Mouse (Mus musculus) mouse embryonic stem cell (cell line): ENCODE results near the gene Gpr31b.
"Not testable (repeated sequence)": the region's sequence is repeated elsewhere in the genome, so short reads cannot be mapped to it uniquely, and the experiment has no call there.

Experiments
- in situ Hi-C, 2 experiments: fragments of 300-500 bp; cut with MboI; formaldehyde crosslinking; loops; 1 replicate in 1 of 2; 3 replicates in 1 of 2; pipeline ENCODE4 v1.14.3; 2019 to 2020; ENCODE audit warnings: low sequenced_read_pairs in 2 of 2, low pct_unique_long_range_greater_than_20kb in 1 of 2, mixed read lengths in 1 of 2; ENCODE audit not compliant: unreplicated experiment in 1 of 2

Gene Gpr31b

GRCm38 (mm10) chr17:13052124-13052813 is at the start of gene Gpr31b:
Gpr31b (minus strand) TSS chr17:13052296.
- in situ Hi-C loops: not testable (repeated sequence)

GRCm38 (mm10) chr17:13092960-13093359 is 40.9 kb upstream of the Gpr31b start:
- in situ Hi-C loops: not testable (repeated sequence)

GRCm38 (mm10) chr17:13092100-13092764 is 40.1 kb upstream of the Gpr31b start:
- in situ Hi-C loops: not testable (repeated sequence)

- in situ Hi-C loops: not testable (repeated sequence)
These were observed 39.4 kb upstream of the Gpr31b start for GRCm38 (mm10) chr17:13091510-13091909.

DNA sequence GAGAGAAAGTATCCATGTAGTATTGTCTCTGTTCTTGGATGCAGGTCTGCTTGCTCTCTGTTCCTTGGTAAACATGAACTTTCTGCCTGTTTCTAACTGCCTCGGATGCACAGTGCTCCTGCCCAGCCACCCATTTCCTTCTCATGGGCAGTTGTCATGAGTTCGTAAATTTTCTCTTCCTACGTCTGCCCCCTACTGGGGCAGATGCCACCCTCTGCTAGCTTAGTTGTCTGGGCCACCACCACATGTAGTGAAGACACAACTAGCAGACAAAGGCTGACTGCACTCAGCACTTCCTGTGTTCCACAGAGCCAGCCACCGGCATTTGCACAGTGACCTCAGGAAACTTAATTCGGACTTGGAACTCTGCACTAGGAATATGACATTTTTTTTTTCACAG is 17.1 kb upstream of the Gpr31b start:
- in situ Hi-C loops: not testable (repeated sequence)

DNA sequence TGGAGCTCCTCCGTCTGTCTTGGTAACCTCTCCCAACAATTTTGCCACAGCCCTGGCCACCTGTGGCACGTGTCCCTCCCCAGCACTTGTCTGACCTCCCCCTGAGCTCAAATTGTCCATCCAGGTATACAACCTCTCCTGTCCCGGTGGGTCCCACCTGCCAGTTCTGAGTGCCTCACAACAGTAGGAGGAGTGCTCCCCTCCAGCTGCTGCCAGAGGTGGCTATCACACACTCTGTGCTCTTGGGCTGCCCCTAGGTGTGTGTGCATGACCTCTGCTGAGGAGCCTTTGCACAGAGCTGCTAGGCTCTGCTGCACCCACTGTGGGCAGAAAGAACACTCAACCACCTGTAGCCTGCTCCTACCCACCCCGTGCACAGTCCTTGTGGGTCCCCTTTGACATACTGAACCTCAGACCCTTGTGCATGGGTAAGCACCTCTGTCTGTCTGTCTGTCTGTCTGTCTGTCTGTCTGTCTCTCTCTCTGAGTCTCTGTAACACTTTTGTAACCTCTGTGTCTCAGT is 15.8 kb upstream of the Gpr31b start:
- in situ Hi-C loops: not testable (repeated sequence)

DNA sequence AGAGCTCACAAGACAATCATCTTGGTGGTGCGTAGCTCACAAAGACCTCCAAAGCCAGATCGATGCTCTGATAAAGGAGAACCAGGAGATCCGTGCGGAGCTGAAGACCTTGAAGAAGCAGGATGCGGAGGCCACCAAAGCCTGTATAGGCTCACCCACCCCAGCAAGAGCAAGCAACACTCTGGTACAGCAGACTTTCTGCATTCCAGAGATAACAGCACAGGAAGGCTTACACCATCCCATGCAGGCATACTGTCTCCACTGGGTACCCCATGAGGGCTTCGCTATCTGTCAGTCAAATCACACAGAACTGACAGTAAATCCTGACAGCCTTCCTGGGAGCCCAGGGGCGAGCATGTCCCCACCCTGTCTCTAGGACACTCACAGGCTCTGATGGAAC is 10.8 kb upstream of the Gpr31b start:
- in situ Hi-C loops: not testable (repeated sequence)

GRCm38 (mm10) chr17:13060804-13061203 is 8.7 kb upstream of the Gpr31b start, which contains the start of gene Tcp10b:
Tcp10b (plus strand) TSS chr17:13061104.
- in situ Hi-C loops: not testable (repeated sequence)

- in situ Hi-C loops: not testable (repeated sequence)
These were observed 8.0 kb downstream of the Gpr31b start for GRCm38 (mm10) chr17:13043846-13044673.

DNA sequence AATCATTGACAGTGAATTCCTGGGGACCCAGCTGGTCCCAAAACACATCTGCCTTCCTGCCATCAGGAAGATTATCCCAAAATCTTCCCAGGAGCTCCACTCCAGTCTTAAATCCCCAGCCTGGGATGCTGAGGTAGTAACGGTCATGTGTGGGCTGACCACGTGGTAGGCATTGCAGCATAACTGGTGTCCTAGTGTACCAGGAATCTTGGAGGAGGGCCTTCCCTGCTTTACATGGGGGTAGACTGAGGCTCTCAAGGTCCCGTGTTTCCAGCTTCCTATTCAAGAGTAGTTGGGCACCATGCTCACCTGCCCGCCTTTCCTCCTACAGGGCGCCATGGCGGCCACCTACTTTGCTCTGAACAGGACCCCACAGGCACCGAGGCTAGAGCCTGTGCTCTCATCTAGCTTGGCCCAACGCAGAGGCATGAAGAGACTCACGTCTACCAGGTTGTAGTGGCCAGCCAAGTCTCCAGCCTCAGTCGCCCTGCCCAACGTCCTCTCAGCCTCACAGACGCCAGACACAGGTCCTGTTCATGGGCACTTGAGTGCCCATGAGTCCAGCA is 15.4 kb downstream of the Gpr31b start:
- in situ Hi-C loops: not testable (repeated sequence)

DNA sequence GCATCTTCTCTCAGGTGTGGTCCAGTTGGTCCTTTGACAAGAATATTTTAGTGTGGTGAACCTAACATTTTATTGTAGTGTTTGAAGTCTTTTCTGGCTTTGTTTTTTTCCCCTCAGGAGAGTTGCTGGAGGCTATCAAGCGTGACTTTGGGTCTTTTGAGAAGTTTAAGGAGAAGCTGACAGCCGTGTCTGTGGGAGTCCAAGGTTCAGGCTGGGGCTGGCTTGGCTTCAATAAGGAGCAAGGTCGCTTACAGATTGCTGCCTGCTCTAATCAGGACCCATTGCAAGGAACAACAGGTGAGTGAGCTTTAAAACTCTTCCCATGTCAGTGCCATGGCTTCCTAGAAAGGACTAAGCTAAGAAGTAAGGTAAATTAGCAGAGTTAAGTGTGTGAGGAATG is 38.8 kb downstream of the Gpr31b start:
- in situ Hi-C loops: no loop called here

DNA sequence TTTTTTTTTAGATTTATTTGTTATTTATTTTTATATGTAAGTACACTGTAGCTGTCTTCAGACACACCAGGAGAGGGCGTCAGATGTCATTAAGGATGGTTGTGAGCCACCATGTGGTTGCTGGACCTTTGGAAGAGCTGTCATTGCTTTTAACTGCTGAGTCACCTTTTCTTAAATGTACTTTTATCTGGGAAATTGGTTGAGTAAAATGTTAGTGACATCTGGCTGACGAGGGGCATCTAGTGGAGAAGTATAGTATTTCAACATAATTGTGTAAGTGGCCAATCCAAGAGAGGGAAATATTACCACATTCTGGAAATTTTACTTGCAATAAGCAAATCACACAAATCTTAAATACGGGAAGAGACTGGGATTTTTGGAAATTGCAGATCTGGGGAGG is 42.2 kb downstream of the Gpr31b start:
- in situ Hi-C loops: no loop called here

DNA sequence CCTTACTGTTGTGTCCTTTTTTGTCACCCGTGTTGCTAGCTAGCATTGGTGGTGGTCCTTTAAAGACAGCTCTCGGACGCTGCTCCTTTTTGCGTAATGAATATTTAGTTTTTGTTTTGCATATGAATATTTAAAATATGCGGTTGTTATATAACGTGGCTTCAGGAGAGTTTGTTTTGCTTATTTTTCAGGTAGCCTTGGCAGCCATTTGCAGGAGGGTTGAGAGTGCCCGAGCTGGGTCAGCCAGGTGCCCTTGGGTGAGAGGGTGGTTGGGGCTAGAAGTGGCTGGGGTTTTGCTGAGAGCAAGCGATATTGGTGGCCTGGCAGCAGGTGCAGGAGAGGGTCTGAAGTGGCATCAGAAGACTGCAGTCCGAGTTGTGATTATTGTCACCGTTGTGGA is 43.6 kb downstream of the Gpr31b start:
- in situ Hi-C loops: no loop called here

DNA sequence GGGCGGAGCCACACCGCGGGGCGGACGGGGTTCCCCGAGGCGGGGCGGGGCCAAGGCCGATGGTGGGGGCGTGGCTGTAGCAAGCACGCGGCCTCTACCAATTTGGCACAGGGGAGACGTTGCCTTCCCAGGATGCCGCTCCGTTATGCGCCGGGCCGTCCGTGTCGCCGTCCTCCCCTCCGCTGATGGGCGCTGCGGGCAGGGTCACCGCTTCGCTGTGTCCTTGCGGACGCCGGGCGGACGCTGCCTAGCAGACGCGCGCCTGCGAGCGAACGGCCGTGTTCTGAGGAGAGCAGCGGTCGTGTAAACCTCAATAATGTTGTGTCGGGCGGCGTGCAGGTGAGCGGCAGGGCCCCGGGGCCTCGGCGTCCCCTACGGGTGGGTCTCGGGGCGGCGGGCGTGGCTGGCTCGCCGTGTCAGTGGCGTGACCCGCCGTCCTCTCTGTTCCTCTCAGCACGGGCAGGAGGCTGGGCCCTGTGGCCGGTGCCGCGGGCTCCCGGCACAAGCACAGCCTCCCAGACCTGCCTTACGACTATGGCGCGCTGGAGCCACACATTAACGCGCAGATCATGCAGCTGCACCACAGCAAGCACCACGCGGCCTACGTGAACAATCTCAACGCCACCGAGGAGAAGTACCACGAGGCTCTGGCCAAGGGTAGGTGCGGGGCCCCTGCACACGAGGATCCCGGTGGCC is 44.2 kb downstream of the Gpr31b start:
- in situ Hi-C loops: no loop called here

GRCm38 (mm10) chr17:13006984-13007383 is 45.1 kb downstream of the Gpr31b start:
- in situ Hi-C loops: no loop called here

GRCm38 (mm10) chr17:13006546-13006945 is 45.5 kb downstream of the Gpr31b start, which contains the start of gene Sod2:
Sod2 (plus strand) TSS chr17:13006846.
- in situ Hi-C loops: not testable (repeated sequence)

DNA sequence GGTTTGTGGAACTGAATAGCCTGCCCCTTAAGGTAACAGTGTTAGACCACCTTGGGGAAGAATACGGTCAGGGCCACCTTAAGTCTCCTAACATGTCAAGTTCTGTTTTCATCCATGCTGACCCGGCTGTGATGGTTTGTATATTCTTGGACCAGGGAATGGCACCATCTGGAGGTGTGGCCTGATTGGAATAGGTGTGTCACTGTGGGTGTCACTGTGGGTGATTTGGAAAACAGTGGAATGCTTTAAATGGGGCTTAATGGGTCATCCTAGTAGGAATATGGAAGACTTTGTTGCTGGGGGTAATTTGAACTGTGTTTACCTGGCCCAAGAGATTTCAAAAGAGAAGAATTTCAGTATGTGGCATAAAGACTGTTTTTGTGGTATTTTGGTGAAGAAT is 47.7 kb downstream of the Gpr31b start:
- in situ Hi-C loops: not testable (repeated sequence)

GRCm38 (mm10) chr17:13002243-13002642 is 49.9 kb downstream of the Gpr31b start:
- in situ Hi-C loops: not testable (repeated sequence)
